Mouse (Mus musculus) liver (tissue): ENCODE results near the gene Mta1.

ENCODE experiments used
- DNase-seq: peaks from one replicate; pipeline ENCODE4 v3.0.0-alpha.2; 2020; ENCODE audit warnings: mixed read lengths

The Mta1 gene

DNA sequence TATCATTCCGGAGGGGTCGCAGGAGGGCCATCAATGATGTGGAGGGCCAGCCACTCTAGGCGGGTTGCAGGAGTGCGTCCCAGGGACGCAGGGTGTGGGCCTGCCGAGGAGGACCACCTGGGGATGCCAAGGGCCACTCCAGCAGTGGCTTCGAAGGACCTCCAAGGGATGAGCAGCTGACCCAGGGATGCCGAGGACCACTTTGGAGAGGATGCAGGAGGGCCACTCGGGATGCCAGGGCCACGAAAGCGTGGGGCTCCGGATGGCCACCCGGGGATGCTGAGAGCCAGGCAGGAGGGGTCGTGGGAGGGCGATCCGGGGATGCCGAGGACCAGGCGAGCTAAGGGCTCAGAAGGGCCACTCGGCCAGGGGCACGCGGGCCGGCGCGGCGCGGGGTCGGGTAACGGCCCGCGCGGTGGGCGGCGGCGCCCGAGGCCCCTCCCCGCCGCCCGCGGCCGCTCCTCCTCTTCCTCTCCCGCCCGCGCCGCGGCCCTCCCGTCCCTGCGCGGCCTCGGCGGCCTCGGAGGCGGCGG, at the start of gene Mta1:
Mta1 (plus strand) TSS at position 530 of the 533 bp plus-strand sequence.
- DNase-seq: peak; percentile 69

GRCm38 (mm10) chr12:113049836-113050235, 48.2 kb upstream of the Mta1 start:
- no peak for DNase-seq

- DNase-seq: no peak
These were observed 47.4 kb upstream of the Mta1 start for GRCm38 (mm10) chr12:113050671-113051070.

GRCm38 (mm10) chr12:113051628-113052403, 46.3 kb upstream of the Mta1 start:
- DNase-seq: no peak

DNA sequence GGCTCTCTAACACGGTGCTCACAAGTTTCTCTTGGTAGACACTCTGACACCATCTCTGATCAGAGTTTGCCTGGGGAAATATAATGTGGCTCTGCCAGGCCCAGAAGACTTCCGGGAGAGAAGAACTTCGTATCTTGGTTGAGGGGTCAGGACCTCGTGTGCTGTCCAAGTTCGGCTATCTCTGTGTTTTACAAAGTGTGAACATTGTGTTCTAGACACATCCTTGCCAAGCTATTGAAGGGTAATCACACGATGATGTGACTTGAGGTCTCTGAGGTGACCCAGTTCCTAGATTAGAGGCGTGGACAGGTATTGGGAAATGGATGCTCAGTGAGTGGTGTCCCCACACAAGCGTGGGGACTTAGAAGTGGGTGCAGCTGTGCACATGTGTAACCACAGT, 42.0 kb upstream of the Mta1 start:
- no peak for DNase-seq

DNA sequence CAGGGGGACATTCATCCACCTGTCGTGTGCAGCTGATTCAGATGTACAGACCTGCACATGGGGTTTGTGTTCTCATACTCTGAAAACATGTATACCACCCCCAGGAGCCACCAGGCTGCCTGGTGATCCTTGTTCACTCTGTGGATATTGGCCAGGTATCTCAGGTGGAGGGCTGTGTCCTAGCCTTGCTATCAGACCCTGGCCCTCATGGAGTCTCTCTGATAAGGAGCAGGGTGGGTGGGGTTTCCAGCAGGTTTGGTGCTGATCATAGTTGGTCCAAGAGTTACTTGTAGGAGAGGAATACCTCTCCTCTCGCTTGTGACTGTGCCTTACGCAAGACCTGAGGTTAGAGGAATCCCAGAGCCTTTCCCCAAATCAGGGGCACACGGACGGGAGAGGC, 37.9 kb upstream of the Mta1 start:
- DNase-seq: peak; percentile 76

DNA sequence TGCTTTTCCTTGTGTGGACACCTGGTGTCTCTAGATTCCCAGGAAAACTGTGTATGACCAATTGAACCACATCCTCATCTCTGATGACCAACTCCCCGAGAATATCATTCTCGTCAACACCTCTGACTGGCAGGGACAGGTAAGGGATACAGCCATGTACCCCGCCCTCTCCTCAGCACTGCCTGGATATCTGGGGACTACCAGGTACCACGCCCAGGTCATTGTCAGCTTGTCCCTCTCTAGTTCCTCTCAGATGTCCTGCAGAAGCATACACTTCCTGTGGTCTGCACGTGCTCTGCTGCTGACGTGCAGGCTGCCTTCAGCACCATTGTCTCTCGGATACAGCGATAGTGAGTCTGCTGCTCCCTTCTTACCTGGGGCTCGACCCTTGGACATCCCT, 36.5 kb upstream of the Mta1 start:
- no peak for DNase-seq

DNA sequence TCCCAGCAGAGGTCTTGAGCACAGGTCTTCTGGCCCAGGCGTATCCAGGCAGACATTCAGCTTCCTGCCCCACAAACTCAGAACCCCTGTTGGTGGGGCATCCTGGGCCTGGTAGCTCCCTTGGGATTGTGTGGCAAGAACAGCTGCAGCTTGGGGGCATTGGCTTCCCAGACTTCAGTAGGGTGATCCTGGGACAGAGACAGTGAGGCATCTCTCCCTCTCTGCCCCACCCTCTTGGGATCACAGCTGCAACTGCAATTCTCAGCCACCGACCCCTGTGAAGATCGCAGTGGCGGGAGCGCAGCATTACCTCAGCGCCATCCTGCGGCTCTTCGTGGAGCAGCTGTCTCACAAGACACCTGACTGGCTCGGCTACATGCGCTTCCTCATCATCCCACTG, 35.9 kb upstream of the Mta1 start:
- no peak for DNase-seq

DNA sequence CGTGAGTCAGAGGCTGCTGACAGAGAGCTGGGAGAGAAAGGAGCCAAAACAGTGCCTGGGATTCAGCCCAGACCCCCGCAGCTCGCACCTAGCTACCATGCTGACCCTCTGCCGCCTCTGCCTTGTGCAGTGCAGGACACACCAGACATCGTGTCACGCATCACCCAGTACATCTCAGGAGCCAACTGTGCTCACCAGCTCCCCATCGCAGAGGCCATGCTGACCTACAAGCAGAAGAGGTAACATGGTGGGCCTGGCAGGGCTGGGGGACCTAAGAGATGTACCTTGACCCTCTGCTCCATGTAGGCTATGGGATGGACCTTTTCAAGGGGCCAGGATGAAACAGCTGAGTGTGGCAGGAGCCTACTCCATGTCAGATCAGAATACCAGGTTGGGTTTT, 34.4 kb upstream of the Mta1 start:
- DNase-seq: no peak

- no peak for DNase-seq
These were observed 30.1 kb upstream of the Mta1 start for GRCm38 (mm10) chr12:113068002-113068401.

- DNase-seq: no peak
These were observed 28.7 kb upstream of the Mta1 start for GRCm38 (mm10) chr12:113069389-113069788.

DNA sequence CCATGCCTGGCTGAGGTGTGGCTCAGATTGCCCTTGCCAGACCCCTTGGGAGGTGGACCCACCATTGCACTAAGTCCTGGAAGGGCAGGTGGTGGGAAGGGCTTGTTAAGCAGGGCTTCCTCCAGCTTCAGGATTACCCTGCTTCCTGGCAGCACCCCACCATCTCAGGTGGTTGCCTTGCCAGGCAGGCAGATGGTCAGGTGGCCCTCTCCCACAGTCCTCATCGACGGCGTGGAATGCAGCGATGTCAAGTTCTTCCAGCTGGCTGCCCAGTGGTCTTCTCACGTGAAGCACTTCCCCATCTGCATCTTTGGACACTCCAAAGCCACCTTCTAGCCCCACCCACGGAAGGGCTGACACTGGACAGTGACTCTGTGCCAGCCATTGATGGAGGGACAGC, 26.8 kb upstream of the Mta1 start:
- no peak for DNase-seq

DNA sequence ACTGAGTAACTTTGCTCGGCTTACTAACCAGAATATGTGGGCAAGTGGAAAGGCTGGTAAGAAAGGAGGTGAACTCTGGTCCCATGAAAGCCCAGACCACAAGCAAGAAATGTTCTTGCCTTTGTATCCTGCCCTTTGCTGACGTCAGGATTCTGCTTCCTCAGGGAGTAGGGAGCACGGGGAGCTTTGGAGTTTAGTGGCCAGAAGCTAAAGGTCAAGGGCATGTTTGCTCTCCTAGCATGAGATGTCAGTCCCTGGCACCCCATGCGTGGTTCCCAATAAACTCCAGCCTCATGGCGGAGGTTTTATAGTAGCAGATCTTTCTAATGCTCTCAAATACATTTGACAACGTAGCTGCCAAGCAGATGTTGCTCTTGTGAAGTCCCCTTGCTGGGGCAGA, 26.3 kb upstream of the Mta1 start:
- no peak for DNase-seq

DNA sequence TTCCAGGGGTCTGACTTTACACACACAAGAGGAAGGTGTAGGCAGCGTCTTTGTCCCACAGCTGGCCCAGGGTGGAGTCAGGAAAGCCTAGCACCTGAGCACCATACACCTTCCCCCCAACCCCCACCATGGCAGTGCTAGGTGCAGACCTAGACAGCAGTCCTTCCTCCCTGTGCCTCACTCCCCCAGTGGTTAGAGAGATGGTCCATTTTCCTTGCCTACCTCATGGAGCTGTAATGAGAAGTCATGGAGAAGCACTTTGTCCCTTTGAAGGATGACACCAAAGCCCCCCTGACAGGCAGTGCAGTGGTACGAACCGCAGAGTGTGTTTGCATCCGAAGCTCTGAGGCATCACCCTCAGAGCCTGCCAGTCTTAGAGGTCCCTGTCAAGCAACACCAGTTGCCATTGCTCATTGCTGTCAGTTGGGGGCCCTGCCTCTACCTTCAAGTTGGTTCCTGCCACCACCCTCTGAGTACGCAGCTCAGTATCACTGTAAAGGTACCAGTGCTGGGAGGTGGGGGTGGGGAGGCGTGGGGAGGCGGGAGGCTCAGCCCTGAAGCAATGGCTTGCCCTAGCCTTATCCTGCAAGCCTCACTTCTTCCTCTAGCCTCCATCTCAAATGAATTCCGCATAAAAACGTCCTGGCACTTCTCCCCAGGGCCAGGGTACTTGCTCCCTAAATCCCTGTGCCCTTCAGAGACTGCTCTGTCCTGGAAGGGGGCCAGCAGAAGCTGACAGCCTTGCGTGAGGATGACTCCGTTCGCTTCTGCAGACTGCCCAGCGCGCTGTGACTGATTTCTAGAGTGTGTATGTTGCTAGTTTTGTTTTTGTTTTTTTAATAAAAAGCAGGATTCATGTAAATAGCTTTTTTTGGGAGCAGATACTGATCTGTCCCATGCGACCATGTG, 24.4 kb upstream of the Mta1 start:
- DNase-seq: peak; percentile 32

GRCm38 (mm10) chr12:113074329-113075062, 23.6 kb upstream of the Mta1 start, which contains the start of gene Tex22:
Tex22 (plus strand) TSS chr12:113074502.
- DNase-seq: peak; percentile 83

DNA sequence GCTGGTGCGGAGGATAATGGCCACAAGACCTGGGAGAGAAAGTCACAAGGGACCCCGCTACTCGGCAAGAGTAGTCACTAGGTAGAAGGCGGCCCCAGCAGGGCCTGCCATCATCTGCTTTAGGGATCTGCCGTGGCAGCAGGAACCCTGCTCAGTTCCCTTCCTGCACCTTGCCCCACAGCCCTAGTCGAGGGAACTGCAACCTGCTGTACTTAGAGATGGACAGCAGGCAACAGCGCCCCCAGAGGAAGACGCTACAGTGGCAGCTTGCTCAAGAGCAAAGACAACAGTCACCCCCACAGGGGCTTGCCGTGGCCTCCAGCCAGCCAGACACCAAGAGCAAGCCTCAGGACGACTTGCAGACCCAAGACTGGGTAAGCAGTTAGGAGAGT, 23.0 kb upstream of the Mta1 start:
- DNase-seq: peak; percentile 89

GRCm38 (mm10) chr12:113075486-113075885, 22.6 kb upstream of the Mta1 start:
- DNase-seq: no peak

GRCm38 (mm10) chr12:113087276-113087675, 10.8 kb upstream of the Mta1 start:
- no peak for DNase-seq

DNA sequence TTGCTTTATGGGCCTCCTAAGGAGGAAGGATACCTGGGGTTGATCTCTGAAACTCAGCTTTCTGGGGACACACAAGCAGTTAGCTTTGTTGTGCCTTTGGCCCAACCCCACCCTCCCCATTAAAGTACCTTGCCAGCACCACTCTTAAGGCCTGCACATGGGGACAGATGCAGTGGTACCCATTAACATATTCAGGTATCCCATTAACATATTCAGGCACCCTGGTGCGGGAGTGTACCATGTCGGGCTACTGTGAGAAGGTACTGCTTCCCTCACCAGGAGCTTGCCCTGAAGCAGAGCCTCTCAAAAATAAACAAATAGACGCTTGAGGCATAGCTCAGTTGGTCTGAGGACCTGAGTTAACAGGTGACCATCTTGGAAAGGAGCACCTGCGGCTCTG, 10.1 kb upstream of the Mta1 start:
- no peak for DNase-seq

DNA sequence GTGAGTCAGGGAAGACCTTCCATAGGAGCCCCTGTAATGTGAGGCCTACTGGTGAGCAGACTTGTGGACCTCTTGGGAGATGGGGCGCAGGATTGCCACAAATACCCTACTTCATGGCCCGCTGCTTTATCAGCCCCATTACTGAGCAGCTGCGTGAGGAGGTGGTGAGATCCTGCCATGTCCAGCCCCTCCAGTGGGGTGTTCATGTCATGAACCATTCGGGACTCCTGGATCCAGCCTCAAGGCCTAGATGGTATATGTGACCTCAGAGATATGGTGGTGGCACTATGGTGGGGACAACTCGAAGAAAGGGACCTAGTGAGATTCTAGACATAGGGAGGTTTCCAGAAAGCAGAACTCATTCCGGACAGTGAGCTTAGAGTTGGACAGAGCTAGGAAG, 9.0 kb upstream of the Mta1 start:
- no peak for DNase-seq

DNA sequence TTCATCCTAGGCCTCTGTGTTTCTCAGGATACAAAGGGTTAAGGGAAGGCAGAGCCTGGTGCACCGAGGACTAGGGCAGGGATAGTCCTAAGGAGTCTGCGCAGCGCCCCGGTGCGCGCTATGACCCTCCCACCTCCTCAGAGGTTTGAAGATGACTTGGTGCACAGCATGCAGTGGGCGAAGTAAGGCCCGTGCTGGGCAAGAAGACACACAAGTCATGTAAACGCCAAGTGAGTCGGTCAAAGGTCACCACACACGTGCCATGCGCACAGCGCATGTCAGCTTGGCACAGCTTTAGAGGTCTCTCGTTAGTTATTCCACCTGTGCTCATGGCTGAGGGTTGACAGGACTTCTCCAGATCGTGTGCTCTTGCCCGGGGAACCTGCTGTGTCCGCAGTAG, 8.0 kb upstream of the Mta1 start:
- no peak for DNase-seq

- DNase-seq: no peak
These were observed 1.0 kb upstream of the Mta1 start for GRCm38 (mm10) chr12:113097040-113097439.

GRCm38 (mm10) chr12:113098530-113099151, 563 bp downstream of the Mta1 start:
- DNase-seq: peak; percentile 28
